Mouse (Mus musculus) CH12.LX (cell line): Measurements from ENCODE around the gene Gria1.

Source experiments
- CHD2 ChIP-seq: IDR thresholded peaks from 2 replicates; pipeline ENCODE4 v1.6.1; 2011; ENCODE audit warnings: low read length, improper control_type of control experiment
- CTCF ChIP-seq, 2 experiments: IDR thresholded peaks in 1 of 2; conservative IDR thresholded peaks in 1 of 2; 2 replicates each; pipeline ENCODE4 v1.5.1; 2011 to 2012; ENCODE audit warnings: low read depth in 2 of 2, low read length in 2 of 2, improper control_type of control experiment in 1 of 2, inconsistent platforms in 1 of 2, mild to moderate bottlenecking in 1 of 2, moderate library complexity in 1 of 2
- ELF1 ChIP-seq: IDR thresholded peaks from 2 replicates; pipeline ENCODE4 v1.6.1; 2014; ENCODE audit warnings: low read depth, mild to moderate bottlenecking, inconsistent platforms, low read length, improper control_type of control experiment
- EP300 ChIP-seq: IDR thresholded peaks from 2 replicates; pipeline ENCODE4 v1.6.1; 2011; ENCODE audit warnings: low read length, improper control_type of control experiment
- JUND ChIP-seq: conservative IDR thresholded peaks from 2 replicates; pipeline ENCODE4 v1.6.1; 2011; ENCODE audit warnings: low read depth, low read length, improper control_type of control experiment
- MYC ChIP-seq: IDR thresholded peaks from 2 replicates; pipeline ENCODE4 v1.6.1; 2011; ENCODE audit warnings: low read depth, mild to moderate bottlenecking, improper control_type of control experiment, low read length
- NRF1 ChIP-seq: IDR thresholded peaks from 2 replicates; pipeline ENCODE4 v1.6.1; 2014; ENCODE audit warnings: low read depth, mild to moderate bottlenecking, inconsistent platforms, low read length, improper control_type of control experiment, moderate library complexity
- PAX5 ChIP-seq: IDR thresholded peaks from 2 replicates; pipeline ENCODE4 v1.6.1; 2012; ENCODE audit warnings: low read length, inconsistent platforms, mixed read lengths
- POLR2A ChIP-seq: IDR thresholded peaks from 2 replicates; pipeline ENCODE4 v1.6.1; 2011; ENCODE audit warnings: low read depth, mild to moderate bottlenecking, improper control_type of control experiment, low read length
- TBP ChIP-seq: conservative IDR thresholded peaks from 2 replicates; pipeline ENCODE4 v1.6.1; 2011; ENCODE audit warnings: low read depth, low read length, improper control_type of control experiment
- USF1 ChIP-seq: IDR thresholded peaks from 2 replicates; pipeline ENCODE4 v1.6.1; 2014; ENCODE audit warnings: low read depth, mild to moderate bottlenecking, inconsistent platforms, low read length, improper control_type of control experiment
- USF2 ChIP-seq: conservative IDR thresholded peaks from 2 replicates; pipeline ENCODE4 v1.6.1; 2011; ENCODE audit warnings: low read depth, low read length, improper control_type of control experiment
- ZC3H11A ChIP-seq: IDR thresholded peaks from 2 replicates; pipeline ENCODE4 v1.6.1; 2012; ENCODE audit warnings: low read depth, mild to moderate bottlenecking, inconsistent platforms, low read length, improper control_type of control experiment
- ZMIZ1 ChIP-seq: IDR thresholded peaks from 2 replicates; pipeline ENCODE4 v1.6.1; 2012; ENCODE audit warnings: low read depth, mild to moderate bottlenecking, inconsistent platforms, low read length, improper control_type of control experiment

DNA sequence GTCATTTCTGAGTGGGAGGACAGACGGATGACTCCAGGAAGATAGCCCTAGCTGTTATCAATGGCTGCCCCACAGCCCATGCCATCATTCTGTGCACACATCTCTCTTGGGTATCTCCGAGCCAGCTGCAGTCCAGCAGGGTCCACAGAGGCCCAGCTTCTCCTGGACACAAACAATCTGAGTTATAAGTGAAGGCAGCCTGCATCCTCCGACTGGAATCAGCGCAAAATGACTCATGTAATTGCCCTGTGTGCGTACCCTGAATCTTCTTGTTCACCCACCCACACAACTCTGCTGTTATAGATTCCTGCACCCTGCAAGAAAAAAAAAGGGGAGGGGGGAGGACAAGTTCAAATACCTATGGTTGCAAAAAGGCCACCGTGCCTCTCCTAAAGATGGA lies 576 bp upstream of the Gria1 start:
- TF ChIP-seq CTCF (conservative IDR thresholded peaks at IDR 0.05 in 1 of 2, IDR thresholded peaks at IDR 0.05 in 1 of 2; ENCODE audit: low read depth in 2 of 2, low read length in 2 of 2): no peak
- no peak for TF ChIP-seq ZC3H11A
- no peak for TF ChIP-seq TBP
- TF ChIP-seq USF2: no peak
- TF ChIP-seq USF1: no peak
- TF ChIP-seq ZMIZ1: no peak
- TF ChIP-seq PAX5: no peak
- no peak for TF ChIP-seq ELF1
- no peak for TF ChIP-seq POLR2A
- TF ChIP-seq NRF1: no peak
- no peak for TF ChIP-seq MYC
- no peak for TF ChIP-seq EP300
- TF ChIP-seq JUND: no peak
- no peak for TF ChIP-seq CHD2
